Mouse (Mus musculus) liver, adult 2 months (tissue): Measurements from ENCODE around the gene Tgfbr2. TPM values are rescaled to one million over a fixed set of nuclear protein-coding genes. Genes with fewer than 3 reads are reported as not detected.

Source experiments
- DNase-seq: peaks from one replicate; pipeline ENCODE4 v3.0.0-alpha.2; 2011; ENCODE audit warnings: low read depth, low spot score; ENCODE audit errors: extremely low read depth
- H3K27ac ChIP-seq: fragments of 200-500 bp; replicated peaks from 2 replicates; pipeline ENCODE4 v1.5.1; 2012; ENCODE audit warnings: low read depth, mild to moderate bottlenecking, control low read depth, inconsistent platforms, low read length; ENCODE audit not compliant: insufficient read depth
- H3K27me3 ChIP-seq: fragments of 200-500 bp; 2 replicates; pipeline ENCODE4 v1.6.1; 2012; ENCODE audit warnings: mild to moderate bottlenecking, moderate library complexity, low read length, inconsistent platforms; ENCODE audit not compliant: control insufficient read depth, insufficient read depth
- H3K36me3 ChIP-seq: fragments of 200-500 bp; 2 replicates; pipeline ENCODE4 v1.6.1; 2012; ENCODE audit warnings: low read length, inconsistent platforms; ENCODE audit not compliant: control insufficient read depth, insufficient read depth
- H3K4me1 ChIP-seq: fragments of 200-500 bp; 2 replicates; pipeline ENCODE4 v1.6.1; 2011; ENCODE audit warnings: low read length; ENCODE audit not compliant: control insufficient read depth, insufficient read depth
- H3K4me3 ChIP-seq: fragments of 200-500 bp; 2 replicates; pipeline ENCODE4 v1.5.1; 2011; ENCODE audit warnings: low read depth, mild to moderate bottlenecking, control low read depth, low read length, moderate library complexity; ENCODE audit not compliant: insufficient read depth
- H3K79me2 ChIP-seq: fragments of 200-500 bp; 2 replicates; pipeline ENCODE4 v1.6.1; 2012; ENCODE audit warnings: inconsistent platforms, mild to moderate bottlenecking, low read length, moderate library complexity; ENCODE audit not compliant: control insufficient read depth, insufficient read depth
- H3K9ac ChIP-seq: fragments of 200-500 bp; 2 replicates; pipeline ENCODE4 v1.6.1; 2012; ENCODE audit warnings: low read depth, mild to moderate bottlenecking, control low read depth, inconsistent platforms, low read length
- CTCF ChIP-seq: fragments of 200-500 bp; IDR thresholded peaks from 2 replicates; pipeline ENCODE4 v1.5.1; 2011; ENCODE audit warnings: low read depth, low read length, control low read depth
- POLR2A ChIP-seq: fragments of 200-500 bp; IDR thresholded peaks from 2 replicates; pipeline ENCODE4 v1.6.1; 2011; ENCODE audit warnings: low read length, control low read depth; ENCODE audit not compliant: insufficient read depth; ENCODE audit errors: extremely low read depth
- WGBS: fragments of 180-500 bp; shearing (Covaris S2); methylation state at CpG from one replicate; pipeline ENCODE4 v1.1.7; 2018; 5-methylcytosine and 5-hydroxymethylcytosine counted together
- polyA plus RNA-seq: library from polyadenylated mRNA; depleted of rRNA; stranded (reverse); fragments of >200 nt; gene quantifications from 2 replicates; pipeline ENCODE4 v1.2.3, GENCODE M21; 2012
- total RNA-seq: library from RNA; depleted of rRNA; stranded (reverse); fragments of >200 nt; gene quantifications from 2 replicates; pipeline ENCODE4 v1.2.3, GENCODE M21; 2014

The Tgfbr2 gene
- total and polyA plus RNA-seq, 2 experiments: 8.2 to 8.3 TPM

- Histone ChIP-seq H3K36me3 (no peaks in the 10 kb centered on the region), H3K4me3 (no peak overlapping the region), H3K27ac (no peak overlapping the region), H3K27me3 (no peaks in the 10 kb centered on the region), H3K4me1 (peaks cover under 1% of the 10 kb centered on the region; the same call in 1 of the 2 replicates), H3K9ac (no peak overlapping the region), H3K79me2 (no peaks in the 10 kb centered on the region)
- TF ChIP-seq POLR2A (no peak), CTCF (no peak)
- WGBS: 43% methylated on average over 9 of the region's 9 CpGs
- DNase-seq: no peak
These were observed 24.0 kb upstream of the Tgfbr2 start for GRCm38 (mm10) chr9:116199127-116199526.

GRCm38 (mm10) chr9:116198488-116198887 lies 23.3 kb upstream of the Tgfbr2 start:
- Histone ChIP-seq H3K4me3 (no peak overlapping the region), H3K9ac (no peak overlapping the region), H3K36me3 (no peaks in the 10 kb centered on the region), H3K4me1 (peaks cover 5% of the 10 kb centered on the region; the same call in 1 of the 2 replicates), H3K27me3 (no peaks in the 10 kb centered on the region), H3K79me2 (no peaks in the 10 kb centered on the region), H3K27ac (no peak overlapping the region)
- 86% methylated on average over 9 of the region's 9 CpGs for WGBS
- TF ChIP-seq POLR2A (no peak), CTCF (no peak)
- no peak for DNase-seq

- H3K27me3 ChIP-seq: no peaks in the 10 kb centered on the region
- H3K4me1 ChIP-seq: peaks cover 5% of the 10 kb centered on the region; the same call in 1 of the 2 replicates
- no peaks in the 10 kb centered on the region for H3K36me3 ChIP-seq
- no peak overlapping the region for H3K9ac ChIP-seq
- no peak for TF ChIP-seq POLR2A
- no peak for TF ChIP-seq CTCF
- no peak overlapping the region for H3K4me3 ChIP-seq
- no peaks in the 10 kb centered on the region for H3K79me2 ChIP-seq
- DNase-seq: no peak
- no peak overlapping the region for H3K27ac ChIP-seq
- WGBS: 92% methylated on average over 11 of the region's 11 CpGs
These were observed 22.5 kb upstream of the Tgfbr2 start for GRCm38 (mm10) chr9:116197491-116198170.

- Histone ChIP-seq H3K36me3 (no peaks in the 10 kb centered on the region), H3K4me1 (peaks cover 5% of the 10 kb centered on the region; the same call in 1 of the 2 replicates), H3K79me2 (no peaks in the 10 kb centered on the region), H3K27ac (no peak overlapping the region), H3K27me3 (no peaks in the 10 kb centered on the region), H3K9ac (no peak overlapping the region), H3K4me3 (no peak overlapping the region)
- 34% methylated on average over 4 of the region's 4 CpGs for WGBS
- peak; percentile 55 for DNase-seq
- no peak for TF ChIP-seq CTCF
- TF ChIP-seq POLR2A: no peak
These were observed 18.8 kb upstream of the Tgfbr2 start for GRCm38 (mm10) chr9:116193889-116194450.

GRCm38 (mm10) chr9:116193535-116193881 lies 18.3 kb upstream of the Tgfbr2 start:
- Histone ChIP-seq H3K9ac (no peak overlapping the region), H3K4me3 (no peak overlapping the region), H3K27me3 (no peaks in the 10 kb centered on the region), H3K79me2 (no peaks in the 10 kb centered on the region), H3K36me3 (no peaks in the 10 kb centered on the region), H3K27ac (no peak overlapping the region), H3K4me1 (peaks cover 5% of the 10 kb centered on the region; the same call in 1 of the 2 replicates)
- 74% methylated on average over 1 of the region's 1 CpGs for WGBS
- TF ChIP-seq POLR2A (no peak), CTCF (no peak)
- DNase-seq: no peak

GRCm38 (mm10) chr9:116192826-116193534 lies 17.8 kb upstream of the Tgfbr2 start:
- Histone ChIP-seq H3K9ac (no peak overlapping the region), H3K4me1 (peaks cover 5% of the 10 kb centered on the region; the same call in 1 of the 2 replicates), H3K4me3 (no peak overlapping the region), H3K36me3 (no peaks in the 10 kb centered on the region), H3K27ac (no peak overlapping the region), H3K27me3 (no peaks in the 10 kb centered on the region), H3K79me2 (no peaks in the 10 kb centered on the region)
- no peak for DNase-seq
- 97% methylated on average over 12 of the region's 12 CpGs for whole genome bisulfite sequencing
- TF ChIP-seq CTCF (no peak), POLR2A (no peak)
